Mouse (Mus musculus) stomach, embryonic 14.5 days (tissue): ENCODE measurements at regions not wholly inside any gene's neighbourhood (a gene's known extent, or its start where the extent isn't known, plus 50 kb on each side); places are given as distances from the start of the nearest gene placed in this dataset.

Experiments used
- ATAC-seq: fragments of 200-750 bp; cut with Nextera tagmentation; 2 replicates; pipeline ENCODE4 v1.8.0; 2017; ENCODE audit warnings: low read depth, moderate TSS enrichment; ENCODE audit not compliant: insufficient number of reproducible peaks, insufficient read depth, low FRiP score
- H3K27ac ChIP-seq: fragments of 300-500 bp; sonication (generic); 2 replicates; pipeline ENCODE4 v1.5.1; 2014; ENCODE audit warnings: mild to moderate bottlenecking, low read length, moderate library complexity, mixed read lengths
- H3K27me3 ChIP-seq: fragments of 300-500 bp; sonication (generic); 2 replicates; pipeline ENCODE4 v1.6.1; 2014; ENCODE audit warnings: low read length, control low read depth, mixed read lengths; ENCODE audit not compliant: control insufficient read depth, insufficient read depth
- H3K36me3 ChIP-seq: fragments of 300-500 bp; sonication (generic); 2 replicates; pipeline ENCODE4 v1.6.1; 2014; ENCODE audit warnings: mild to moderate bottlenecking, control low read depth, low read length, moderate library complexity, mixed read lengths; ENCODE audit not compliant: control insufficient read depth, insufficient read depth
- H3K4me1 ChIP-seq: fragments of 300-500 bp; sonication (generic); 2 replicates; pipeline ENCODE4 v1.6.1; 2014; ENCODE audit warnings: low read length, control low read depth, mixed read lengths; ENCODE audit not compliant: control insufficient read depth, insufficient read depth
- H3K4me2 ChIP-seq: fragments of 300-500 bp; sonication (generic); replicated peaks from 2 replicates; pipeline ENCODE4 v1.6.1; 2014; ENCODE audit warnings: low read depth, low read length, control low read depth
- H3K4me3 ChIP-seq: fragments of 300-500 bp; sonication (generic); 2 replicates; pipeline ENCODE4 v1.5.1; 2014; ENCODE audit warnings: low read depth, low read length, control low read depth
- H3K9ac ChIP-seq: fragments of 300-500 bp; sonication (generic); replicated peaks from 2 replicates; pipeline ENCODE4 v1.6.1; 2014; ENCODE audit warnings: low read depth, mild to moderate bottlenecking, control low read depth, low read length, moderate library complexity, mixed read lengths
- H3K9me3 ChIP-seq: fragments of 300-500 bp; sonication (generic); 2 replicates; pipeline ENCODE4 v1.6.1; 2016; ENCODE audit warnings: low read depth, low read length, control low read depth; ENCODE audit not compliant: control insufficient read depth
- WGBS: fragments of 180-500 bp; shearing (Covaris S2); extraction: QIAGEN DNeasy Blood & Tissue Kit; methylation state at CpG from one replicate; pipeline ENCODE4 v1.1.7; 2014; 5-methylcytosine and 5-hydroxymethylcytosine counted together

DNA sequence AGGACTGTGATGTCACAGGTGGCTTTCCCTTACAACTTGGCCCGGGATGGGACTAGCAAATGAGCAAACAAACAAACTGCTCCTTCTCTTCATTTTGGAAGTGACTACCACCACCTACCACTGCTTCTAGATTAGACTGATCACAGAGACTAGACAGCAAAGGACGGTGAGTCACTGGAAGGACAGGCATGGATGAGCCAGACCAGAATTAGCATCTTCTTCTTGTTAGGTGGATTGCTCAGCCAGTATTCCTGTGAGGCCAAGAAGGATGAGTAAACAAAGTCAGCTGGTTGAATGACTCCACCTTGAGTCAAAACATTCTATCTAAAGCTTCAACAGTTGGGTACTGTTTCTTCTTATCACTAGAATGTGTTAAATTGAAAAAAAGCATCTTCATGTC, 385.1 kb upstream of the Mon1b start:
- Histone ChIP-seq H3K9me3 (no peaks in the 10 kb centered on the region), H3K27me3 (no peaks in the 10 kb centered on the region), H3K27ac (no peak overlapping the region), H3K36me3 (no peaks in the 10 kb centered on the region), H3K9ac (no peak overlapping the region), H3K4me3 (no peak overlapping the region), H3K4me1 (no peaks in the 10 kb centered on the region), H3K4me2 (no peak overlapping the region)
- 82% methylated on average over 2 of the region's 2 CpGs for WGBS
- ATAC-seq, result no peak

DNA sequence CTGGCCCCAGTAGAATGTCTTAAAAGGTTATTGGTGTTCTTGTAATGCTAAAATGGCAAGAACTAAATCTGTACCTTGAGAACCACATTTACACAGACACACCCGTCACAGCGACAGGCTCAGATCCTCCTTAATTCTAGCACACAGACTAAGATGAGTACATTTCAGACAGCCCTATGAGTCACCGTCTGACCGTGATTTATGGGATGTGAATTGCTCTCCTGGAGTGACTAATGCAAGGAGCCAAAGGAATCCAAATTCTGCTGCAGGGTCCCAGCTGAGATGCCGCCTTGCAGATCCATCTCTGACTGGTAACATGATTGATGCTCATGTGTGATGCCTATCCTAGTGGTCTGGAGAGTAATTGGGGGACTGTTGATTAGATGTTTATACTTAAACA, 381.3 kb upstream of the Mon1b start:
- Histone ChIP-seq H3K9me3 (no peaks in the 10 kb centered on the region), H3K27ac (no peak overlapping the region), H3K4me3 (no peak overlapping the region), H3K9ac (no peak overlapping the region), H3K4me1 (no peaks in the 10 kb centered on the region), H3K27me3 (no peaks in the 10 kb centered on the region), H3K4me2 (no peak overlapping the region), H3K36me3 (no peaks in the 10 kb centered on the region)
- WGBS, result 37% methylated on average over 5 of the region's 5 CpGs
- ATAC-seq, result no peak

DNA sequence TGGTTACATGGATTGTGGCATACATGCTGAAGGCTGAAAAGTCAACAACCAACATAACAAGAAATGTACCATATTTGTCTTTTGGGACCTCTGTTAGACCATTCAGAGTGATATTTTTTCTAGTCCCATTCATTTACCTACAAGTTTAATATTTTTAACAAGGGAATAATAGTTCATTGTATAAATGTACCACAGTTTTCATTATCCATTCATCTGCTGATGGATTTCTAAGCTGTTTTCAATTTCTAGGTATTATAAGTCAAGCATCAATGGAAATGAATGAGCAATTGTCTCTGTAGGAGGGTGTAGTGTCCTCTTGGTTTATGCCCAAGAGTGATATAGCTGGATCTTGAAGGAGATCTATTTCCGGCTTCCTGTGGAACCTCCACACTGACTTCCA, 375.9 kb upstream of the Mon1b start:
- Histone ChIP-seq H3K4me3 (no peak overlapping the region), H3K9ac (no peak overlapping the region), H3K27ac (no peak overlapping the region), H3K36me3 (no peaks in the 10 kb centered on the region), H3K4me1 (no peaks in the 10 kb centered on the region), H3K9me3 (no peaks in the 10 kb centered on the region), H3K27me3 (no peaks in the 10 kb centered on the region), H3K4me2 (no peak overlapping the region)
- no peak for ATAC-seq
- WGBS, result 94% methylated on average over 1 of the region's 1 CpGs

- Histone ChIP-seq H3K36me3 (no peaks in the 10 kb centered on the region), H3K4me3 (no peak overlapping the region), H3K4me1 (no peaks in the 10 kb centered on the region), H3K27ac (no peak overlapping the region), H3K4me2 (no peak overlapping the region), H3K9ac (no peak overlapping the region), H3K9me3 (no peaks in the 10 kb centered on the region), H3K27me3 (no peaks in the 10 kb centered on the region)
- no peak for ATAC-seq
- 84% methylated on average over 3 of the region's 3 CpGs for WGBS
These were observed 372.1 kb upstream of the Mon1b start for GRCm38 (mm10) chr8:113263296-113263695.

DNA sequence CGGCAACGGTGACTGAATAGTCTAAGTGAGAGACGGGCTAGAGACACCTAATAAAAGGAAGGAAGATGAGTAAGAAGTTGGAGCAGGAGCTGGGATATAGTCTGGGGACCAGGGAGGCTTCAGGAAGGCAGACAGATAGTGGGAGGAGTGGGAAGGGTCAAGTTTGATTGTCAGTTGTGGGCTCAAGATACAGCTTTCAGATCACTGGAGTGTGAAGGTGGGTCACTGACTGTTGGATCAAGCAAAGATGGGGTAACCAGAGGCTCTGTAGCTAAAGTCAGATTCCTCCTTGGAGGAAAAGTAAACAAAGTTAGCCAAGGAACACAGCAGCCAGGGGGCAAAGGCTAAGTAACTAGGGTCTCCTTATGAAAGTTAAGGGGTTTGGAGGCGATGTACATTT, 364.1 kb upstream of the Mon1b start:
- ATAC-seq, result no peak
- H3K27ac ChIP-seq, result no peak overlapping the region
- no peak overlapping the region for H3K4me3 ChIP-seq
- no peak overlapping the region for H3K9ac ChIP-seq
- no peaks in the 10 kb centered on the region for H3K4me1 ChIP-seq
- no peaks in the 10 kb centered on the region for H3K27me3 ChIP-seq
- no peaks in the 10 kb centered on the region for H3K36me3 ChIP-seq
- H3K9me3 ChIP-seq, result no peaks in the 10 kb centered on the region
- no peak overlapping the region for H3K4me2 ChIP-seq
- 86% methylated on average over 4 of the region's 4 CpGs for WGBS

- 62% methylated on average over 4 of the region's 4 CpGs for WGBS
- no peak for ATAC-seq
- Histone ChIP-seq H3K27ac (no peak overlapping the region), H3K9me3 (no peaks in the 10 kb centered on the region), H3K4me3 (no peak overlapping the region), H3K9ac (no peak overlapping the region), H3K4me2 (no peak overlapping the region), H3K27me3 (no peaks in the 10 kb centered on the region), H3K36me3 (no peaks in the 10 kb centered on the region), H3K4me1 (no peaks in the 10 kb centered on the region)
These were observed 335.0 kb upstream of the Mon1b start for GRCm38 (mm10) chr8:113300273-113300843.

DNA sequence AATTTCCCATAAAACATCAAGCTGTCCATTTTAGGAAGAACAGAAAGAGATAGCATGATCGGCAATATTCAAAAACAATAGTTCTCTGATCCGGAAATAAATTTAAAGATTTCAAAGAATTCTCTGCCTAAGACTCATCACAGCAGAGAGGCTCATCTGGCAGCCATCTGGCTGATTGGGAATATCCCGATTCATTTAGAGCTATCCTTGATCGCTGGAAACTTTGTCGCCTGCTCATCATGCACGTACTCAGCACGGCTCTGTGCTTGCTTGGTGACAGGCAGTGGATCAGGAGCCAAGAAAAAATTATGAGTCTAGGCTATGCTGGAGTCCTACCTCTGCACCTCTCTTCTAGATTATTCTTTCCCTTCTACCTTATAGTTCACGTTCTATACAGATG, 332.0 kb upstream of the Mon1b start:
- no peak overlapping the region for H3K4me2 ChIP-seq
- no peaks in the 10 kb centered on the region for H3K9me3 ChIP-seq
- H3K27me3 ChIP-seq, result no peaks in the 10 kb centered on the region
- H3K4me1 ChIP-seq, result no peaks in the 10 kb centered on the region
- no peak for ATAC-seq
- no peak overlapping the region for H3K9ac ChIP-seq
- no peak overlapping the region for H3K4me3 ChIP-seq
- H3K27ac ChIP-seq, result no peak overlapping the region
- 85% methylated on average over 8 of the region's 8 CpGs for WGBS
- H3K36me3 ChIP-seq, result no peaks in the 10 kb centered on the region

DNA sequence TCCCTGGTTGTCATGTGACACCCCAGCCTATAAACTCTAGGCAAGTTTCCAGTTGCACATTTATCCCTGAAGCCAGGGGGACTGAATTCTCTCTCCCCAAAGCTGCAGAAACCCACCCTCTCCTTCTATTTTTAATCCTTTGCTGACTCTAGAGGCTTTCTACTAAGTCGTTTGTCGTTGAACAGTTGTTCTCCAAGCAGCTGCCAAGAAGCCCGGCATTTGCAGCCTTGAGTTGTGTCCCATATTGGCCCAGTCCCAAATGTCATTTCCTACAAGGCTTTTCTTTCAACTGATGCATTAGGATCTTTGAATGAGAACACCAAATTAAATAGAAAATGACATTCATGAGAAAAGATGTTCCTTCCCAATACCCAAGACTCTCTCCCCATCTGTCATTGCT, 318.2 kb upstream of the Mon1b start:
- 37% methylated on average over 3 of the region's 3 CpGs for WGBS
- H3K27me3 ChIP-seq, result no peaks in the 10 kb centered on the region
- no peak overlapping the region for H3K9ac ChIP-seq
- no peaks in the 10 kb centered on the region for H3K9me3 ChIP-seq
- H3K36me3 ChIP-seq, result no peaks in the 10 kb centered on the region
- ATAC-seq, result no peak
- H3K4me1 ChIP-seq, result no peaks in the 10 kb centered on the region
- H3K4me3 ChIP-seq, result no peak overlapping the region
- H3K4me2 ChIP-seq, result no peak overlapping the region
- H3K27ac ChIP-seq, result no peak overlapping the region

GRCm38 (mm10) chr8:113331576-113331975, 303.8 kb upstream of the Mon1b start:
- Histone ChIP-seq H3K9me3 (no peaks in the 10 kb centered on the region), H3K27ac (no peak overlapping the region), H3K4me2 (no peak overlapping the region), H3K4me1 (no peaks in the 10 kb centered on the region), H3K9ac (no peak overlapping the region), H3K27me3 (no peaks in the 10 kb centered on the region), H3K4me3 (no peak overlapping the region), H3K36me3 (no peaks in the 10 kb centered on the region)
- no peak for ATAC-seq
- WGBS, result 70% methylated on average over 6 of the region's 6 CpGs
